Mouse (Mus musculus) liver, embryonic 14.5 days (tissue): ENCODE measurements around the gene Gm49387. TPM values are rescaled to one million over a fixed set of nuclear protein-coding genes. Genes with fewer than 3 reads are reported as not detected.

Experiments used
- ATAC-seq: fragments of 200-750 bp; cut with Nextera tagmentation; 2 replicates; pipeline ENCODE4 v1.8.0; 2017; ENCODE audit warnings: moderate number of reproducible peaks, mild to moderate bottlenecking, moderate library complexity; ENCODE audit not compliant: insufficient read depth
- DNase-seq, 3 experiments: peaks; one replicate each; pipeline ENCODE4 v3.0.0-alpha.2; 2012 to 2013; ENCODE audit warnings: low read depth in 3 of 3, low spot score in 3 of 3
- H3K27ac ChIP-seq: fragments of 300-500 bp; sonication (generic); 2 replicates; pipeline ENCODE4 v1.5.1; 2014; ENCODE audit warnings: moderate library complexity, mild to moderate bottlenecking, control low read depth, inconsistent platforms
- H3K27me3 ChIP-seq: fragments of 300-500 bp; sonication (generic); 2 replicates; pipeline ENCODE4 v1.6.1; 2014; ENCODE audit warnings: mild to moderate bottlenecking, low read length, moderate library complexity; ENCODE audit not compliant: control insufficient read depth, insufficient read depth
- H3K36me3 ChIP-seq: fragments of 300-500 bp; sonication (generic); replicated peaks from 2 replicates; pipeline ENCODE4 v1.6.1; 2014; ENCODE audit warnings: low read depth; ENCODE audit not compliant: control insufficient read depth, insufficient read depth
- H3K4me1 ChIP-seq, 2 experiments: fragments of 200-500 bp in 1 of 2; fragments of 300-500 bp in 1 of 2; sonication (generic) in 1 of 2; replicated peaks; 2 replicates each; pipeline ENCODE4 v1.6.1; 2012 to 2014; ENCODE audit warnings: antibody characterized with exemption in 1 of 2, inconsistent platforms in 1 of 2, low read length in 1 of 2; ENCODE audit not compliant: control insufficient read depth in 2 of 2, insufficient read depth in 2 of 2
- H3K4me2 ChIP-seq: fragments of 300-500 bp; sonication (generic); 2 replicates; pipeline ENCODE4 v1.6.1; 2014; ENCODE audit warnings: low read depth, mild to moderate bottlenecking, control low read depth, moderate library complexity
- H3K4me3 ChIP-seq, 2 experiments: fragments of 200-500 bp in 1 of 2; fragments of 300-500 bp in 1 of 2; sonication (generic) in 1 of 2; 2 replicates each; pipeline ENCODE4 v1.5.1; 2012 to 2014; ENCODE audit warnings: low read depth in 2 of 2, low read length in 2 of 2, mild to moderate bottlenecking in 2 of 2, control low read depth in 1 of 2, inconsistent platforms in 1 of 2, moderate library complexity in 1 of 2; ENCODE audit not compliant: insufficient read depth in 1 of 2
- H3K9ac ChIP-seq: fragments of 300-500 bp; sonication (generic); replicated peaks from 2 replicates; pipeline ENCODE4 v1.6.1; 2014; ENCODE audit warnings: mild to moderate bottlenecking, control low read depth, moderate library complexity
- H3K9me3 ChIP-seq: fragments of 300-500 bp; sonication (generic); 2 replicates; pipeline ENCODE4 v1.6.1; 2016; ENCODE audit warnings: low read length, mixed read lengths; ENCODE audit not compliant: control insufficient read depth
- CTCF ChIP-seq: IDR thresholded peaks from 2 replicates; pipeline ENCODE4 v1.5.1; 2016; ENCODE audit warnings: antibody characterized with exemption, low read depth, control low read depth
- EP300 ChIP-seq: IDR thresholded peaks from 2 replicates; pipeline ENCODE4 v1.6.1; 2016; ENCODE audit warnings: antibody characterized with exemption, low read depth
- WGBS: fragments of 180-500 bp; shearing (Covaris S2); extraction: QIAGEN DNeasy Blood & Tissue Kit; methylation state at CpG from one replicate; pipeline ENCODE4 v1.1.7; 2014; ENCODE audit not compliant: insufficient replicate concordance; 5-methylcytosine and 5-hydroxymethylcytosine counted together
- polyA plus RNA-seq, 2 experiments: library from polyadenylated mRNA; depleted of rRNA in 1 of 2; stranded (reverse) in 1 of 2; unstranded in 1 of 2; fragments of >200 nt; fragmentation: Nextera tagmentation in 1 of 2; extraction: Ambion mirVana in 1 of 2; gene quantifications; 2 replicates each; pipeline versions ENCODE4 v1.2.1 to v1.2.3; 2012 to 2014

The Gm49387 gene
- polyA plus RNA-seq, 2 experiments, result 0.65 TPM; not detected in 1

DNA sequence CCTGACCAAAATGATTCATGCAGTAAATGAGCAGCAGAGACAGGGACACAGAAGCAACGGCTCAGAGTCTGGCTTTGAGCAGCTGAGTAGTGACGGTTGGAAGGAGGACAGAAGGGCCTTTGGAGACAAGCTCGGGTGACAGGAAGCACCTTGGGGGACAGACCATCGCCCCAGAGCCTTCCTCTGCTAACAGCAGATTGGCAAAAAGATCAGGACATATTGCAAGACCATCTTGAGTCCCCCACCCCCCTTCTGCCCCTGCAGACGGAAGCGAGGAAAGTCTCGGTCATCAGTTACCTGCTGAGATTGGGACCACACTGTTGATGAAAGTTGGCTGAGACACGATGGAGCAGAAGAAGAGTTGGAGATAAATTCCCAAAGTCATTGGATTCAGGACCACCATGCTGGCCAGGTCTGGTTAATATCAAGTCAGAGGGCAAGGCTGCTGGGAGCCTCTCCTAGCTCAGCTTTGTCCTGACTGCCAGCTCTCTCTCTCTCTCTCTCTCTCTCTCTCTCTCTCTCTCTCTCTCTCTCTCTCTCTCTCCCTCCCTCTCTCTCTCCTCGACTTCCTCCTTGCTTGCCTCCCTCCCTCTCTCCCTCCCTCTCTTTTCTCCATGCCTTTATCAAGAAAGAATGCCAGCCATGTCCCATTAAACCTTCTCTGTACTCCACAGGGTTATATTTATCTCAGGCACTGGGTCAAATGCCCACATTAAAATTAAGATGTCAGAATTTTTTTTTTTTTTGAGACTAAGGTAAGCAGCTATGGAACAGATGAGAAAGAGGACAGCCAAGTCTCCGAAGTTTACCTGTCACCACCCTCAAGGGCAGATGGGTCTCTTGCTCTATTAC is 63.6 kb downstream of the Gm49387 start:
- no peak overlapping the region for H3K4me2 ChIP-seq
- TF ChIP-seq EP300 (no peak), CTCF (no peak)
- H3K27ac ChIP-seq, result no peak overlapping the region
- H3K36me3 ChIP-seq, result no peaks in the 10 kb centered on the region
- DNase-seq (no peak), ATAC-seq (no peak)
- H3K4me3 ChIP-seq, result no peak overlapping the region
- no peaks in the 10 kb centered on the region for H3K27me3 ChIP-seq
- no peaks in the 10 kb centered on the region for H3K9me3 ChIP-seq
- WGBS, result 23% methylated on average over 10 of the region's 10 CpGs
- H3K9ac ChIP-seq, result no peak overlapping the region
- H3K4me1 ChIP-seq, result no peaks in the 10 kb centered on the region

DNA sequence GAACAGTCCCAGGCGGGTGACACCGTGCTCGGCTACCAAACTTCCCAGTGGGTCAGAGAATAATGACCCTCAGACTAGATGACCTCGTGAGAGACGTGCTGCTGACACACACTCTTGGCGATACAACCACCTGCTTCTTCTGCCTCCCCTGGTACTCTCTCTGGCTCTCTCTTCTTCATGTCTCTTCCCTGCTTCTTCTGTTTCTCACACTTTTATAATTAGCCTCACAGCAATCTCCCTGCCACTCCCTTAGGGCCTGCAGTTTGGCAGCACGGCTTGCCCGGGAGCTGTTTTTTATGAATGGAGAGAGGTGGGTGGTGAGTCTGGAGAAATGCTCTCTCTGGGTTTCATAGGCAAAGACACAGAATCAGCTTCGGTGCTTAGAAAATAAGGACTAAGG is 64.8 kb downstream of the Gm49387 start:
- no peak for DNase-seq
- Histone ChIP-seq H3K4me1 (peaks cover 1% of the 10 kb centered on the region in 2 experiments; a peak in 1 of 4 replicates), H3K4me2 (no peak overlapping the region), H3K9me3 (no peaks in the 10 kb centered on the region), H3K9ac (no peak overlapping the region), H3K36me3 (no peaks in the 10 kb centered on the region), H3K27ac (no peak overlapping the region), H3K4me3 (no peak overlapping the region), H3K27me3 (no peaks in the 10 kb centered on the region)
- ATAC-seq, result no peak
- WGBS, result 67% methylated on average over 9 of the region's 9 CpGs
- TF ChIP-seq EP300, result no peak
- no peak for TF ChIP-seq CTCF

DNA sequence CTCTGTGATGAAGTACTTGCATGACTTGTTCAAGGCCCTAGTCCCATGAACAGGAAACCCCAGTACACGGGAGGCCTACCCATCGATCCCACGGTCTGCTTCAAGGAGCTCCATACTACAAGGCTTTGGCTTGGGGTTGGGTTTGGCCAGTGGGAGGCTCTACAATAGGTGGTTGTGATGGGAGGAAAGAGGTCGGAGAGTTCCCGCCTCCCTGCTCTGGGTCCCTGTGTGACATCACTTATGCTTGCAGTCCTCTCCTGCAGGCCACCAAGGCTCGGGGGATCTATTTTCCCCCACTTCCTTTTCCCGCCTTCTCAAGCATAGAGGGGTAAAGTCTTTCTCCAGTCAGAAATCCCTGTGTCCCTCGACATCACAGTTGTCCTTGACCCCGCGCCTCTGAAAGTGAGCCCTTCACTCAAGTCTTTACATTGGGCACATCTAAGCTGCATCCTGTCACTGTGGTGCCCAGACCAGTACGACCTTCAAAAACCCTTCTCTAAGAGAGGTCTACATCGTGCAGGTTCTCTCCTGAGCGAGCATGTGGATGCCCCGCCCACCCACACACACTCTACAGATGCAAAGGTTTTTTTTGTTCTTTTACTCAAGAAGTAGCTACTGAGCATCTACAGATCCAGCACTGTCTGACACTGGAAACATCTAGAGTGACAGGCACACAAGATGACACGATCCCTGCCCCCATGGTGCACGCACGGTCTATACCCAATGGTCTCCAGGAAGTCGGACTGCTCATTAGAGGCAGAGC is 65.6 kb downstream of the Gm49387 start:
- TF ChIP-seq EP300, result no peak
- TF ChIP-seq CTCF, result no peak
- Histone ChIP-seq H3K9ac (no peak overlapping the region), H3K9me3 (no peaks in the 10 kb centered on the region), H3K4me1 (peaks cover 3 to 9% of the 10 kb centered on the region in 2 experiments; a peak in 3 of 4 replicates), H3K4me3 (no peak overlapping the region), H3K36me3 (no peaks in the 10 kb centered on the region), H3K27me3 (no peaks in the 10 kb centered on the region), H3K4me2 (no peak overlapping the region), H3K27ac (no peak overlapping the region)
- ATAC-seq, result no peak
- DNase-seq, result no peak
- 69% methylated on average over 18 of the region's 18 CpGs for WGBS

DNA sequence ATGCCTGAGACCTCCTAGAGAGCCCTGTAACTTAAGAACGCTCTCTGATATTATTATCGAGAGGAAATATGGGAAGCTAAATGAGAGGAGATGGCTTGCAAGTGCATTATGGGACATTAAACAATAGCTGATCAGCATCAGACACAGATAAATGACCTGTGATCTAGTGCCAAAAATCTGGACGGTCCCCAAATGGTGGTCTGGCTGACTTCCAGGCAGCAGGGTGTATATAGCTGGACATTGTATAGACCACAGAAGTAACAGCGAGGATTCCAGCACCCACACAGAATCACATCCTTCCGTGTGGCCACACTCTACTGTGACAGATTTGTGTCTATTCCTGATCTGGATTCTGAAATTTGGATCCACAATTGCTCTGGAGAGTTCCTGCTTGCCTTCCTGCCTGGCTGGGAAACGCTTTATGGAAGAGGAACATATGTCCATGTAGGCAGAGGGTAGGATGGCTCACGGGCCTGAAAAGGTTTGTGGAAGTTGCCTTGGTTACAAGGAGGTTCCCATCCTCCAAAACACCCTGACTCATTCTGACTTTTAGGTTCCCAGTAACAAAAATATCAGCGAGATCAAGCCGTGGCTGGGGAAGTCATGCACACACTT is 68.0 kb downstream of the Gm49387 start:
- Histone ChIP-seq H3K4me3 (no peak overlapping the region), H3K27me3 (no peaks in the 10 kb centered on the region), H3K27ac (no peak overlapping the region), H3K9me3 (no peaks in the 10 kb centered on the region), H3K4me1 (peaks cover 11 to 23% of the 10 kb centered on the region in 2 experiments), H3K9ac (no peak overlapping the region), H3K36me3 (no peaks in the 10 kb centered on the region), H3K4me2 (no peak overlapping the region)
- WGBS, result 58% methylated on average over 9 of the region's 9 CpGs
- no peak for TF ChIP-seq EP300
- TF ChIP-seq CTCF, result no peak
- ATAC-seq, result no peak
- DNase-seq, result no peak

DNA sequence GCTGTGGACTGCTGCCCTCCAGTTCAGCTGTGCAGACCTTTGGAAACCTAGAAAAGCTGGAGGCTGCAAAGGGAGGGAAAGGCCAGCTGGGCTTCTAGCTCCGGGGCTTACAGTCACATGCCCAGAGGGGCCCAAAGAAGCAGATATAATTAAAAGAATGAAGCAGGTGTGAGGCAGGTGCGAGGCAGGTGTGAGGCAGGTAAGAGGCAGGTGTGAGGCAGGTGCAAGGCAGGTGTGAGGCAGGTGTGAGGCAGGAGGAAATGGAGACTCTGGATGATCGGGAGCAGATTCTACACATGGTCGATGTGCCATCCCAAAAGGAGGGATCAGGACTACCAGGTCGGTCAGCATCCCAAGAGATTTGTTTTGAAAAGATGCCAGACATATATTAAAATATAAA is 69.3 kb downstream of the Gm49387 start:
- no peak for DNase-seq
- ATAC-seq, result no peak
- Histone ChIP-seq H3K9ac (no peak overlapping the region), H3K4me2 (no peak overlapping the region), H3K9me3 (no peaks in the 10 kb centered on the region), H3K36me3 (no peaks in the 10 kb centered on the region), H3K27me3 (no peaks in the 10 kb centered on the region), H3K27ac (no peak overlapping the region), H3K4me1 (peaks cover 11 to 23% of the 10 kb centered on the region in 2 experiments), H3K4me3 (no peak overlapping the region)
- TF ChIP-seq CTCF (no peak), EP300 (no peak)
- 74% methylated on average over 5 of the region's 5 CpGs for WGBS
